Mouse (Mus musculus) ES-Bruce4 (cell line): Measurements from ENCODE around the gene Zfp42. TPM values are rescaled to one million over a fixed set of nuclear protein-coding genes. Genes with fewer than 3 reads are reported as not detected.
A peak's percentile ranks its signal among the peaks of the same experiment; 100 is the strongest.

Source experiments
- H3K27ac ChIP-seq: 2 replicates; pipeline ENCODE4 v1.5.1; 2012; ENCODE audit warnings: low read length, inconsistent platforms; ENCODE audit not compliant: insufficient read depth
- H3K27me3 ChIP-seq: 2 replicates; pipeline ENCODE4 v1.6.1; 2012; ENCODE audit warnings: mild to moderate bottlenecking, low read length, inconsistent platforms; ENCODE audit not compliant: control insufficient read depth, poor library complexity, insufficient read depth, severe bottlenecking
- H3K36me3 ChIP-seq: 2 replicates; pipeline ENCODE4 v1.6.1; 2012; ENCODE audit warnings: inconsistent platforms, mild to moderate bottlenecking, low read length, moderate library complexity; ENCODE audit not compliant: control insufficient read depth, poor library complexity, insufficient read depth, severe bottlenecking
- H3K4me1 ChIP-seq: one replicate; pipeline ENCODE4 v1.8.1; 2011; ENCODE audit warnings: low read length; ENCODE audit not compliant: control insufficient read depth, insufficient read depth
- H3K4me3 ChIP-seq: 2 replicates; pipeline ENCODE4 v1.5.1; 2011; ENCODE audit warnings: low read depth, mild to moderate bottlenecking, low read length
- H3K9ac ChIP-seq: 2 replicates; pipeline ENCODE4 v1.6.1; 2012; ENCODE audit warnings: low read depth, mild to moderate bottlenecking, inconsistent platforms; ENCODE audit not compliant: poor library complexity, severe bottlenecking
- H3K9me3 ChIP-seq: replicated peaks from 2 replicates; pipeline ENCODE4 v1.6.1; 2012; ENCODE audit warnings: mild to moderate bottlenecking, low read length, inconsistent platforms; ENCODE audit not compliant: control insufficient read depth, poor library complexity, insufficient read depth, severe bottlenecking
- CTCF ChIP-seq: IDR thresholded peaks from one replicate; pipeline ENCODE4 v1.8.1; 2011; ENCODE audit warnings: low read depth, low read length
- EP300 ChIP-seq: IDR thresholded peaks from 2 replicates; pipeline ENCODE4 v1.6.1; 2011; ENCODE audit warnings: low read depth, low read length; ENCODE audit not compliant: insufficient read depth
- POLR2A ChIP-seq: IDR thresholded peaks from one replicate; pipeline ENCODE4 v1.8.1; 2011; ENCODE audit warnings: low read length; ENCODE audit not compliant: insufficient read depth
- polyA plus RNA-seq: library from polyadenylated mRNA; stranded (reverse); fragments of >200 nt; gene quantifications from 2 replicates; pipeline ENCODE4 v1.2.4, GENCODE M21; 2011; ENCODE audit warnings: low read depth; ENCODE audit not compliant: missing spikeins, insufficient read depth, insufficient read length

The Zfp42 gene
- polyA plus RNA-seq, 1 experiment, result 67.5 TPM

GRCm38 (mm10) chr8:43295826-43296225 lies 11.0 kb downstream of the Zfp42 start:
- Histone ChIP-seq H3K27me3 (no peaks in the 10 kb centered on the region), H3K4me3 (peak overlapping the region; percentile 7; the same call in 1 of the 2 replicates), H3K4me1 (no peaks in the 10 kb centered on the region), H3K9me3 (no peaks in the 10 kb centered on the region), H3K27ac (no peak overlapping the region), H3K36me3 (peaks cover 80% of the 10 kb centered on the region), H3K9ac (no peak overlapping the region)
- TF ChIP-seq EP300, result no peak
- TF ChIP-seq CTCF, result peak; percentile 17

DNA sequence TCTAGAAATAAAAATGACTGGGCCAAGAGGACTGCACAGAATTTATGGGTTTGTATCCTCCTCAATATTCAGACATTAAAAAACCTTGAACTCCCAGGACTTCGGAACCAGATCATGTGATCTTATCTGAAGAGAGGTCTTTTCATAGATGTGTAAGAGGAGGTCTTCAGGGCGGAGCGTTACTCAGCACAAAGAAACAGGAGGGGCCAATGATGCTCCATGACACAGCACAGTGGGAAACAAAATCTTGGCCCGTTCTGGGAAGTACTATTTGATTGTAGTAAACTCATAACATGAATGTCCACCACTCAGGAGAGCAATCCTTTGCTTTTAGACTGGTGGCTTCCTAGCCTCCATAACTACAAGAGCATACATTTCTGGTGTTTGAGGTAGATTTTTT lies 12.6 kb downstream of the Zfp42 start:
- H3K27ac ChIP-seq, result no peak overlapping the region
- H3K36me3 ChIP-seq, result peaks cover 66% of the 10 kb centered on the region
- H3K27me3 ChIP-seq, result no peaks in the 10 kb centered on the region
- no peaks in the 10 kb centered on the region for H3K9me3 ChIP-seq
- no peaks in the 10 kb centered on the region for H3K4me1 ChIP-seq
- no peak for TF ChIP-seq EP300
- no peak overlapping the region for H3K9ac ChIP-seq
- no peak overlapping the region for H3K4me3 ChIP-seq

DNA sequence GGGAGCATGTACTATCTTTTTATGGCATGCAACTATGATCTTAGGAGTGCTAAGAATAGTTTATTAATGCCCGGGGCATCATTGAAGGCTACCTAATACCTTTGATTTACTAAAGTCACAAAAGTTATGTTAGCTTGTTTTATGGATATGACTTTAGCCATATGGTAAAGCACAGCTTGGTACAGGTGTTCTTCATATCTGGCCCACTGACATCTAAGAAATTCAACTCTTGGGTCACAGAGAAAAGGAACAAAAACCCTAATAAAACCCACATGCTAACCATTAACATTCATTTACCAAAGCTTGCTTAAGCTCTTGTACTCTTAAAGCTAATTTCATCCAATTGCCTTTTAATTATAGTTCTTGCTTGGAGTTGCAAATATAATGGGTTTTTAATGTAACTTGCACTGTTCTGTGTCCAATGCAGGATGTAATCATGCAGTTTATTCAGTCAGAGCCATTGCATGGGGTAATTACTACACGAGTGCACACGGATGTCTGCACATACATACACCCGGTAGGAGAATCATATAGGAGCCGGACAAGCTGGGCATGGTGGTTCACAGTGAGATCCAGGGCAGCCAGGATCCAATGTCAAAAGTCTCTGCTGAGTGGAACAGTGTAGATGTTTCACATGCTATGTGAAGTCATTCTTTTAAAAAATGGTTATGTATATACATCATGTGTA lies 16.2 kb downstream of the Zfp42 start:
- Histone ChIP-seq H3K36me3 (peaks cover 43% of the 10 kb centered on the region), H3K27ac (no peak overlapping the region), H3K27me3 (no peaks in the 10 kb centered on the region), H3K9ac (no peak overlapping the region), H3K9me3 (no peaks in the 10 kb centered on the region), H3K4me3 (no peak overlapping the region), H3K4me1 (no peaks in the 10 kb centered on the region)
- TF ChIP-seq EP300 (no peak), POLR2A (no peak), CTCF (no peak)

DNA sequence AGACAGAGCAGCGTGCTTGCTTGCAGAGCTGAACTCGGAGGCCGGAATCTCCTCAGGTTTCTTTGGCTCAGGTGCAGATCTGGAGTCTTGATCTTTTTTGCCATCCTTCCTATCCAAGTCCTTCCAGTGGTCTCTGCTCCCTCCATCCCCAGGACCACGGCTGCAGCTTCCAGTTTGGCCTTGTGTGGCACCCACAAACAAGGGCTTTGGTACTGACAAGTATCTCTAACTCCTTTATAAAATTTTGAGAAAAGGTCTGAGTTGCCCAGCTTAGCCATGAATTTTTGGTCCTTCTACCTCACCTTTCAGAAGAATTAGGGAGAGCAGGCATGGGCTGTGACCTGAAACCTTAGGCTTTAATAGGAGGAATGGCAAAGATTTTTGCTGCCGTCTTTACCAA lies 17.0 kb downstream of the Zfp42 start:
- H3K27ac ChIP-seq, result no peak overlapping the region
- H3K9ac ChIP-seq, result no peak overlapping the region
- no peaks in the 10 kb centered on the region for H3K9me3 ChIP-seq
- H3K36me3 ChIP-seq, result peaks cover 40% of the 10 kb centered on the region
- no peaks in the 10 kb centered on the region for H3K27me3 ChIP-seq
- TF ChIP-seq EP300, result no peak
- TF ChIP-seq CTCF, result no peak
- no peak for TF ChIP-seq POLR2A
- no peak overlapping the region for H3K4me3 ChIP-seq
- no peaks in the 10 kb centered on the region for H3K4me1 ChIP-seq

DNA sequence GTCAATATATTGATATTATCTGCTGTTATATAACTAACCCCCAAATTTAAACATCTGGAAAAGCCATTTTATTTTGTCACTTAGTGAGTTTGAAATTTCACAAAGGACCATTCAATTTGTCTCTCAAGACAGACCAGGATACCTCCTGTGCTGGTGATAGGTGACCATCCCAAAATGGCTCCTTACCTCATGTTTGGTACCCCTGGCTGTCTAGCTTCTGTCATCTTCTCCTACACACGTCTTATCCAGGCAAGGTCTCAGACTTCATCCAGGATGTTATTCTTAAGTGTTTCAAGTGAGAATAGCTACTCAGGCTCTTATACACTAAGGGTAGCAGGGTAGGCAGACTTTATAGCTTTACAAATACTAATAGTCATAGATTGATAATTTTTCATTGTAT lies 17.9 kb downstream of the Zfp42 start:
- no peak overlapping the region for H3K9ac ChIP-seq
- no peak overlapping the region for H3K27ac ChIP-seq
- H3K27me3 ChIP-seq, result no peaks in the 10 kb centered on the region
- no peak overlapping the region for H3K4me3 ChIP-seq
- no peaks in the 10 kb centered on the region for H3K4me1 ChIP-seq
- no peaks in the 10 kb centered on the region for H3K9me3 ChIP-seq
- TF ChIP-seq EP300, result no peak
- TF ChIP-seq POLR2A, result no peak
- no peak for TF ChIP-seq CTCF
- peaks cover 31% of the 10 kb centered on the region for H3K36me3 ChIP-seq

- H3K9me3 ChIP-seq, result no peaks in the 10 kb centered on the region
- no peak overlapping the region for H3K4me3 ChIP-seq
- H3K4me1 ChIP-seq, result no peaks in the 10 kb centered on the region
- no peaks in the 10 kb centered on the region for H3K27me3 ChIP-seq
- H3K9ac ChIP-seq, result no peak overlapping the region
- H3K36me3 ChIP-seq, result peaks cover 20% of the 10 kb centered on the region
- no peak for TF ChIP-seq POLR2A
- TF ChIP-seq CTCF, result no peak
- no peak for TF ChIP-seq EP300
- no peak overlapping the region for H3K27ac ChIP-seq
Observed at GRCm38 (mm10) chr8:43287456-43287855, 19.3 kb downstream of the Zfp42 start.
